Mouse (Mus musculus): ENCODE results near the gene Adgrf3. TPM values are rescaled to one million over a fixed set of nuclear protein-coding genes. Genes with fewer than 3 reads are reported as not detected.
"Not testable (repeated sequence)": the region's sequence is repeated elsewhere in the genome, so short reads cannot be mapped to it uniquely, and the experiment has no call there.

Gene Adgrf3
- polyA plus RNA-seq, 1 experiment from 2014 or later, result 0.37 TPM

DNA sequence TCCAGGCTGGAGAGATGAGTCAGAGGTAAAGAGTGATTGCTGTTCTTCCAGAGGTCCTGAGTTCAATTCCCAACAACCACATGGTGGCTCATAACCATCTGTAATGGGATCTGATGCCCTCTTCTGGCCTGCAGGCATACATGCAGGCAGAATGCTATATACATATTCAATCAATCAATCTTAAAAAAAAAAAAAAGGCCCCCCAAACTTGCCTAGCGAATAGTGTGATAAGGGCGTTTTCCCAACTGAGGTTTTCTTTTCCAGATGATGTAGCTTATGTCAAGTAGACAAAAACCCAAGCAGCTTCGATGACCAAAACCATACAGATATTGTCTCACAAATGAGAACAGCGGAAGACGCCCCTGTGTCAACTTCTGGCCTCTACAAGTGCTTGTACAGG is 5.2 kb upstream of the Adgrf3 start:
- H3K9ac ChIP-seq (ENCODE audit: low read length); H3K4me3 ChIP-seq (replicated peaks; ENCODE audit: low read length); H3K27ac ChIP-seq (ENCODE audit: low read length); ATAC-seq (ENCODE audit: insufficient read depth, low FRiP score); H3K9me3 ChIP-seq (replicated peaks; ENCODE audit: control insufficient read depth, low read length); H3K27me3 ChIP-seq (ENCODE audit: control insufficient read depth, insufficient read depth, low read length); H3K36me3 ChIP-seq (ENCODE audit: control insufficient read depth, insufficient read depth, low read length); H3K4me1 ChIP-seq (ENCODE audit: control insufficient read depth, insufficient read depth, low read length); H3K4me2 ChIP-seq (ENCODE audit: low read depth, low read length): not testable (repeated sequence)
- WGBS, result 82% methylated on average over 5 of the region's 5 CpGs

DNA sequence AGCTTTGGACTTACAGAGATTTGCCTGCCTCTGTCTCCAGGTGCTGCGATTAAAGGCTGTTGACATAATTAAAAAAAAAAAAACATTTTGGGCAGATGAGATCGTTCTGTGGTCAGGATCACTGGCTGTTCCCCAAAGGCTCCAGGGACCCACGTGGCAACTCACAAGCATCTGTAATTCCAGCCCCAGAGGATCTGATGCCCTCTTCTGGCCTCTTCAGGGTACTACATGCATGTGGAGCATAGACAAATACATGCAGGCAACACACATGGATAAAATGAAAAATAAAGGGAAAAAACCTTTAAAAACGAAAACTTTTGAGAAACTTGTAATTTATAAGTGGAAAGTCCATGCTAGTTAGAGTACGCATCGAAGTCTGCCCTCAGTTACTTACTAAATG is 1.8 kb upstream of the Adgrf3 start:
- H3K27me3 ChIP-seq (ENCODE audit: control insufficient read depth, insufficient read depth, low read length), result no peaks in the 10 kb centered on the region
- 68% methylated on average over 6 of the region's 6 CpGs for WGBS
- H3K9me3 ChIP-seq (replicated peaks; ENCODE audit: control insufficient read depth, low read length), result no peaks in the 10 kb centered on the region
- H3K36me3 ChIP-seq (ENCODE audit: control insufficient read depth, insufficient read depth, low read length), result no peaks in the 10 kb centered on the region
- H3K4me1 ChIP-seq (ENCODE audit: control insufficient read depth, insufficient read depth, low read length), result peaks cover 8% of the 10 kb centered on the region
- no peak for ATAC-seq (ENCODE audit: insufficient read depth, low FRiP score)
- no peak overlapping the region for H3K4me3 ChIP-seq (replicated peaks; ENCODE audit: low read length)
- no peak overlapping the region for H3K9ac ChIP-seq (ENCODE audit: low read length)
- H3K27ac ChIP-seq (ENCODE audit: low read length), result no peak overlapping the region
- H3K4me2 ChIP-seq (ENCODE audit: low read depth, low read length), result no peak overlapping the region

DNA sequence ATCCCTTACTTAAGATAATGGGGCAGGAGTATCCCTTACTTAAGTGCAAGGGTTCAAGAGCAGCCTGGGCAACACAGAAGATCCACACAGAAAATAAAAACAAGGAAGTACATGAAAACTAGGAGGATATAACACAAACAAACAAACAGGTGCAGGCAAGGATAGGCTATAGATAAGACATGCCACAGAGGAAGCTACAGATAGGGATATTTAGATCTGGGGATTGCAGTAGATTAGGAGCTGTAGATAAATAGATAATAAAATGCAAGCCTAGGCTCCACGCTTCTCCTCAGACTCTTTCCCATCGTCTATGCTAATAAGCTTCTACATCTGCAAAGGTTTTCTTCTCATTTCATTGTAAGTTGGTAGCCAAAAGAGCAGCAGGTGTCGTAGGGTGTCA is 488 bp downstream of the Adgrf3 start:
- Histone ChIP-seq H3K27ac (ENCODE audit: low read length) (no peak overlapping the region), H3K9ac (ENCODE audit: low read length) (no peak overlapping the region), H3K4me3 (replicated peaks; ENCODE audit: low read length) (no peak overlapping the region), H3K27me3 (ENCODE audit: control insufficient read depth, insufficient read depth, low read length) (no peaks in the 10 kb centered on the region), H3K9me3 (replicated peaks; ENCODE audit: control insufficient read depth, low read length) (no peaks in the 10 kb centered on the region), H3K4me1 (ENCODE audit: control insufficient read depth, insufficient read depth, low read length) (peaks cover 8% of the 10 kb centered on the region), H3K4me2 (ENCODE audit: low read depth, low read length) (no peak overlapping the region), H3K36me3 (ENCODE audit: control insufficient read depth, insufficient read depth, low read length) (no peaks in the 10 kb centered on the region)
- WGBS, result 65% methylated on average over 3 of the region's 3 CpGs
- ATAC-seq (ENCODE audit: insufficient read depth, low FRiP score), result no peak

DNA sequence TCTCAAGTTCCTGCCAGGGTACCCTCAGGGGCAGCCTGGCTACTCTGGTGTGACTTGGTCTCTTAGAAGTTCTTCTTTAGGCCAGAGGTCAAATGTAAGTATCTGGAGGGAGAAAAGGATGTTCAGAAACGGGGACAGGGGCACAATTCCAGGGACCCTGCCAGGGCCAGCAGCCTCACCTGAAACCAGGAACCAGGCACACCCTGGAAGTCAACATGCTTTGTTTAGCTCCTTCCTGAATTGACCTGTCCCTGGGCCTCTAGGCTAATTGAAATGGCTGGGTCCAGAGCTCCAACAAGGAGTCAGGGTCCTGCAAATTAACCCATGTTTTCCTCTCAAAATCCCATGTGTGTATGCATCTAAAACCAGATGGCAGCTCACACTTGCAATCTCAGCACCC is 1.1 kb downstream of the Adgrf3 start:
- H3K4me3 ChIP-seq (replicated peaks; ENCODE audit: low read length), result no peak overlapping the region

DNA sequence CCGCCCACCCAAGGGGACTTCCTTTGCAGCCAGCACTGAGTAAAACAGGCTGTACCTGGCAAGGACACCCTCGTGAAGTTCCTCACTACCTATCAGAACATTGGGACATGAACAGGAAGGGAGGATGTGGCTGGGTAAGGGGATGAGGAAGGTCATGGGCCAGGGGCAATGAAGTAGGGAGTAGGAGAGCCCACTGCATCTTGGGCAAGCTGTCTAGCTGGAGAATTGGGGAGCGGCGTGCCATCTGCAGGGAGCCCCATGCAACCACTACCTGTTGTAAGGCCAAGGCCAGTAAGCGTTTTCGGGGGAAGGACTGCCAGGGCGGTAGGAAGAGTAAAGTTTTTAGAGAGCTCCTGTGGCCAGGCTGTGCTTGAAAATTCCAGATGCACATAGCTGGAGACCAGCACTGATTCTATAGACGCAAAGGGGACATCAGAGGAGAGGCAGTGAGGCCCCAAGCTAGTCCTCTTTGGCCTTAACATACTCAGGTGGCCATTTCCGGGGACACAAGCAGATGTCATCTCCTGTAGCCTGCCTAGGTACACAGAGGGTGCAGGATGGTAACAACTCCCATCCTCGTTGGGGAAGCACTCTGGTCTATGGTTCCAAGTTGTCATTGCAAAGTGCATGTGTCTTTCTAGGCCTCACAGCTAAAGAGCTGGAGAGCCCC is 2.2 kb downstream of the Adgrf3 start:
- Histone ChIP-seq H3K27ac (ENCODE audit: low read length) (peak overlapping the region; percentile 27; the same call in 1 of the 2 replicates), H3K27me3 (ENCODE audit: control insufficient read depth, insufficient read depth, low read length) (no peaks in the 10 kb centered on the region), H3K9me3 (replicated peaks; ENCODE audit: control insufficient read depth, low read length) (no peaks in the 10 kb centered on the region), H3K4me3 (replicated peaks; ENCODE audit: low read length) (no peak overlapping the region), H3K4me1 (ENCODE audit: control insufficient read depth, insufficient read depth, low read length) (peaks cover 8% of the 10 kb centered on the region), H3K4me2 (ENCODE audit: low read depth, low read length) (no peak overlapping the region), H3K36me3 (ENCODE audit: control insufficient read depth, insufficient read depth, low read length) (no peaks in the 10 kb centered on the region), H3K9ac (ENCODE audit: low read length) (peak overlapping the region; percentile 21; the same call in 1 of the 2 replicates)
- 80% methylated on average over 10 of the region's 10 CpGs for WGBS
- no peak for ATAC-seq (ENCODE audit: insufficient read depth, low FRiP score)

More for the DNA sequence above, 1.1 kb downstream of the Adgrf3 start:
- Histone ChIP-seq H3K36me3 (ENCODE audit: control insufficient read depth, insufficient read depth, low read length) (no peaks in the 10 kb centered on the region), H3K4me2 (ENCODE audit: low read depth, low read length) (no peak overlapping the region), H3K4me1 (ENCODE audit: control insufficient read depth, insufficient read depth, low read length) (peaks cover 8% of the 10 kb centered on the region), H3K9me3 (replicated peaks; ENCODE audit: control insufficient read depth, low read length) (no peaks in the 10 kb centered on the region), H3K27me3 (ENCODE audit: control insufficient read depth, insufficient read depth, low read length) (no peaks in the 10 kb centered on the region), H3K9ac (ENCODE audit: low read length) (no peak overlapping the region), H3K27ac (ENCODE audit: low read length) (no peak overlapping the region)
- ATAC-seq (ENCODE audit: insufficient read depth, low FRiP score), result no peak
- WGBS, result 54% methylated on average over 1 of the region's 1 CpGs

DNA sequence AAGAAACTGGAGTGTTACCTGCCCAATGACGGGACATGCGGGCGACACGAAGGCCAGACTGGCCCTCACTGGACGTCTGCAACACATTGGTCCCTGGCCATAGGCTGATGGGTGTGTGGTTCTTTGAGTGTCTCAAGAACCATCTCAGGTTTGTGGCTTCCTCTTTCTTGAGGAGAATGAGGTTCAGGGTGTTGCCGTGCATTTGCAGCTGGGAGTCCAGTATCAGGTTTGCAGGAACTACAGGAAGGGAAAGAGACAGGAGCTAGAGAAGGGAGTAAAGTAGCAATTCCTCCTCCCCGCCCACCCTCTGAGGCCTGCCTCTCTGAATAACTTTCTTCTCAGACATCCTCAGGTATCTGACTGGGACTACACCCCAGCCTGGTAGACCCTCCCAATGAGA is 3.3 kb downstream of the Adgrf3 start:
- no peak overlapping the region; the same call in 1 of the 2 replicates for H3K27ac ChIP-seq (ENCODE audit: low read length)
- peaks cover 8% of the 10 kb centered on the region for H3K4me1 ChIP-seq (ENCODE audit: control insufficient read depth, insufficient read depth, low read length)
- no peak overlapping the region for H3K4me3 ChIP-seq (replicated peaks; ENCODE audit: low read length)
- H3K27me3 ChIP-seq (ENCODE audit: control insufficient read depth, insufficient read depth, low read length), result no peaks in the 10 kb centered on the region
- no peak overlapping the region for H3K9ac ChIP-seq (ENCODE audit: low read length)
- ATAC-seq (ENCODE audit: insufficient read depth, low FRiP score), result no peak
- H3K9me3 ChIP-seq (replicated peaks; ENCODE audit: control insufficient read depth, low read length), result no peaks in the 10 kb centered on the region
- no peaks in the 10 kb centered on the region for H3K36me3 ChIP-seq (ENCODE audit: control insufficient read depth, insufficient read depth, low read length)
- WGBS, result 73% methylated on average over 7 of the region's 7 CpGs
- no peak overlapping the region for H3K4me2 ChIP-seq (ENCODE audit: low read depth, low read length)

DNA sequence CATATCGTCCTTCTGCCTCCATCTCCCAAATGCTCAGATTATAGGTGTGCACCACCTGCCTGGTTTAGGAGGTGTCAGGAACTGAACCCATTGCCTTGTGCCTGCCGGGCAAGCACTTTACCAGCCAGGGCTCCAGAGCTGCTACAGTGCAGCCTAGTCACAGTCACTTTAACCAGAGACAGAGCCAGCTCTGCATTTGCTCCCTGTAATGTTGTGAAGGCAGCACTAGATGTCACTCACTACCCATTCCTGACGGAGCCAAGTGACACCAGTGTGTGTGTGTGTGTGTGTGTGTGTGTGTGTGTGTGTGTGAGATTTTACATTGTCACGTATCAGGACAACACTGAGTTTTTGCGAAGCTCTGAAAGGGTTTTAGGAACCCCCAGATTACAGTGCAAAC is 4.0 kb downstream of the Adgrf3 start:
- H3K9ac ChIP-seq (ENCODE audit: low read length), result no peak overlapping the region
- no peak overlapping the region for H3K4me3 ChIP-seq (replicated peaks; ENCODE audit: low read length)
- WGBS, result 41% methylated on average over 5 of the region's 5 CpGs
- H3K9me3 ChIP-seq (replicated peaks; ENCODE audit: control insufficient read depth, low read length), result no peaks in the 10 kb centered on the region
- H3K4me2 ChIP-seq (ENCODE audit: low read depth, low read length), result no peak overlapping the region
- H3K4me1 ChIP-seq (ENCODE audit: control insufficient read depth, insufficient read depth, low read length), result peaks cover 8% of the 10 kb centered on the region
- no peak overlapping the region for H3K27ac ChIP-seq (ENCODE audit: low read length)
- ATAC-seq (ENCODE audit: insufficient read depth, low FRiP score), result no peak
- H3K36me3 ChIP-seq (ENCODE audit: control insufficient read depth, insufficient read depth, low read length), result no peaks in the 10 kb centered on the region
- no peaks in the 10 kb centered on the region for H3K27me3 ChIP-seq (ENCODE audit: control insufficient read depth, insufficient read depth, low read length)

DNA sequence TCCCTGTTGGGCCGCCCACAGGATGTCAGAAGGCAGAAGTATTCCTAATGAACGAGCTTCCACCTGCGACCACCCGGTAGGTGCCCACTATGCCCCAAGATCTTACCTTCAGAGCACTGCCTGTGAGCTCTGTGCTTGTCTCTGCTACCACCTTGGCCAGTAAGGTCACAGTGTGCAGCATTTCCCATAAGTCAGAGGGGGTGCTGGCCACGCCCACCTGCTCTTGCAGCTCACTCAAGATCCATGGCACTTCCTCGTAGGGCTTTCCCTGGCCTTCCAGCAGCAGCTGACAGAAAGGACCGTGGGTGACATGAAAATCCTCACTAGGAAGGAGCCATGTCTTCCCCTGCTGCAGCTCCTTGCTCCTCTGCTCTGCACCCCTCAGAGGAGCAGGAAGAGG is 7.3 kb downstream of the Adgrf3 start:
- H3K4me2 ChIP-seq (ENCODE audit: low read depth, low read length), result no peak overlapping the region
- no peak overlapping the region for H3K9ac ChIP-seq (ENCODE audit: low read length)
- H3K9me3 ChIP-seq (replicated peaks; ENCODE audit: control insufficient read depth, low read length), result no peaks in the 10 kb centered on the region
- H3K4me3 ChIP-seq (replicated peaks; ENCODE audit: low read length), result no peak overlapping the region
- peaks cover 8% of the 10 kb centered on the region for H3K4me1 ChIP-seq (ENCODE audit: control insufficient read depth, insufficient read depth, low read length)
- no peak overlapping the region for H3K27ac ChIP-seq (ENCODE audit: low read length)
- 64% methylated on average over 7 of the region's 7 CpGs for WGBS
- no peaks in the 10 kb centered on the region for H3K27me3 ChIP-seq (ENCODE audit: control insufficient read depth, insufficient read depth, low read length)
- no peak for ATAC-seq (ENCODE audit: insufficient read depth, low FRiP score)
- no peaks in the 10 kb centered on the region for H3K36me3 ChIP-seq (ENCODE audit: control insufficient read depth, insufficient read depth, low read length)

DNA sequence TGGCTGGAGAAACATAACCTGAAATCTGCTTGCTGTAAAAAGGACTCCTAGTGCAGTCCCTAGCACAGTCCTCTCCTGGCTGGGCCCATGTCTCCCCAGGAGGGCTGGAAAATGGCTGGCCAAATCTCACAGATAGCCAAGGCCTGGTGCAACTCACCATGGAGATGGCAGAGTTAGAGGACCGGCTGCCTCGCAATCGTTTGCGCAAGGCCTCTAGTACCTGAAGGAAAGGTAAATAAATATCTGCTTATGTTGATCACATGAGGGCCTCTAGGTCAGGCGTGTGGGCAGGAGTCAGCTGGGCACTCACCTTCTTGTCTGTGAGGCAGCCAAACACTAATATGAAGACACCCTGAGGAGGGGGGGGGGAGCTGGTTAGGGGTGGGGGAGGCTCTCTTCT is 10.2 kb downstream of the Adgrf3 start:
- no peaks in the 10 kb centered on the region for H3K4me1 ChIP-seq (ENCODE audit: control insufficient read depth, insufficient read depth, low read length)
- no peak overlapping the region for H3K9ac ChIP-seq (ENCODE audit: low read length)
- WGBS, result 61% methylated on average over 5 of the region's 5 CpGs
- H3K4me3 ChIP-seq (replicated peaks; ENCODE audit: low read length), result no peak overlapping the region
- H3K36me3 ChIP-seq (ENCODE audit: control insufficient read depth, insufficient read depth, low read length), result no peaks in the 10 kb centered on the region
- H3K9me3 ChIP-seq (replicated peaks; ENCODE audit: control insufficient read depth, low read length), result no peaks in the 10 kb centered on the region
- H3K27ac ChIP-seq (ENCODE audit: low read length), result no peak overlapping the region
- no peak for ATAC-seq (ENCODE audit: insufficient read depth, low FRiP score)
- no peak overlapping the region for H3K4me2 ChIP-seq (ENCODE audit: low read depth, low read length)
- H3K27me3 ChIP-seq (ENCODE audit: control insufficient read depth, insufficient read depth, low read length), result no peaks in the 10 kb centered on the region
